Mouse (Mus musculus) midbrain, embryonic 12.5 days (tissue): ENCODE measurements around the gene Nr4a2. TPM values are rescaled to one million over a fixed set of nuclear protein-coding genes. Genes with fewer than 3 reads are reported as not detected.

Source experiments
- ATAC-seq: fragments of 200-750 bp; cut with Nextera tagmentation; 2 replicates; pipeline ENCODE4 v1.8.0; 2017; ENCODE audit warnings: low read depth, moderate TSS enrichment, moderate library complexity; ENCODE audit not compliant: low FRiP score
- H3K27ac ChIP-seq: fragments of 300-500 bp; sonication (generic); replicated peaks from 2 replicates; pipeline ENCODE4 v1.5.1; 2016; ENCODE audit warnings: mild to moderate bottlenecking
- H3K27me3 ChIP-seq: fragments of 300-500 bp; sonication (generic); 2 replicates; pipeline ENCODE4 v1.6.1; 2016; ENCODE audit warnings: mild to moderate bottlenecking
- H3K36me3 ChIP-seq: fragments of 300-500 bp; sonication (generic); 2 replicates; pipeline ENCODE4 v1.6.1; 2016
- H3K4me1 ChIP-seq: fragments of 300-500 bp; sonication (generic); 2 replicates; pipeline ENCODE4 v1.6.1; 2016
- H3K4me2 ChIP-seq: fragments of 300-500 bp; sonication (generic); replicated peaks from 2 replicates; pipeline ENCODE4 v1.6.1; 2016; ENCODE audit warnings: mild to moderate bottlenecking, moderate library complexity
- H3K4me3 ChIP-seq: fragments of 300-500 bp; sonication (generic); 2 replicates; pipeline ENCODE4 v1.5.1; 2016; ENCODE audit warnings: mild to moderate bottlenecking
- H3K9ac ChIP-seq: fragments of 300-500 bp; sonication (generic); replicated peaks from 2 replicates; pipeline ENCODE4 v1.6.1; 2016; ENCODE audit warnings: mild to moderate bottlenecking, moderate library complexity
- H3K9me3 ChIP-seq: fragments of 300-500 bp; sonication (generic); 2 replicates; pipeline ENCODE4 v1.6.1; 2016; ENCODE audit warnings: mild to moderate bottlenecking
- WGBS: fragments of 180-500 bp; shearing (Covaris S2); methylation state at CpG from one replicate; pipeline ENCODE4 v1.1.7; 2016; 5-methylcytosine and 5-hydroxymethylcytosine counted together
- polyA plus RNA-seq: library from polyadenylated mRNA; unstranded; fragments of >200 nt; fragmentation: Nextera tagmentation; extraction: Ambion mirVana; gene quantifications from 2 replicates; pipeline ENCODE4 v1.2.1, GENCODE M21; 2016

Nr4a2 gene
- polyA plus RNA-seq, 1 experiment from 2014 or later = 35.2 TPM

DNA sequence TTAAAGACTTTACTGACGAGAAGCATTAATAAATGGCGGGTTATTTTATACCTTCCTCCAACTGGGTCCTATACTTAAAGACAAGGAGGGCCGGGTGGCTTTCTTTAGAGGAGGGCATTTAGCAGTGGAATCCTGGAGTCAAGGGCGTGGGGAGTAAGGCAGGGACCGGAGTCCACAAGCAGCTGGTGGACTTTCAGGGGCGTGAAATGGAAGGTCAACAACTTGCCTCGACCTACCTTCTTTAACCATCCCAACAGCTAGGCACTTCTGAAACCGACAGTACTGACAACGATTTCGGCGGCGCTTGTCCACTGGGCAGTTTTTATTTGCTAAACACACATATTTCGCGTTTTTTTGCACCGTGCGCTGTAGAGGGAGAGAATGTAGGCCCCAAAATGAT is 13.4 kb downstream of the Nr4a2 start:
- Histone ChIP-seq H3K9me3 (no peaks in the 10 kb centered on the region), H3K36me3 (no peaks in the 10 kb centered on the region), H3K27me3 (peaks cover 91% of the 10 kb centered on the region), H3K4me2 (peak overlapping the region; percentile 22; the same call in 1 of the 2 replicates), H3K4me3 (peak overlapping the region; percentile 22), H3K4me1 (peaks cover 43% of the 10 kb centered on the region), H3K9ac (no peak overlapping the region), H3K27ac (no peak overlapping the region; the same call in 1 of the 2 replicates)
- no peak for ATAC-seq
- 3% methylated on average over 16 of the region's 16 CpGs for WGBS

DNA sequence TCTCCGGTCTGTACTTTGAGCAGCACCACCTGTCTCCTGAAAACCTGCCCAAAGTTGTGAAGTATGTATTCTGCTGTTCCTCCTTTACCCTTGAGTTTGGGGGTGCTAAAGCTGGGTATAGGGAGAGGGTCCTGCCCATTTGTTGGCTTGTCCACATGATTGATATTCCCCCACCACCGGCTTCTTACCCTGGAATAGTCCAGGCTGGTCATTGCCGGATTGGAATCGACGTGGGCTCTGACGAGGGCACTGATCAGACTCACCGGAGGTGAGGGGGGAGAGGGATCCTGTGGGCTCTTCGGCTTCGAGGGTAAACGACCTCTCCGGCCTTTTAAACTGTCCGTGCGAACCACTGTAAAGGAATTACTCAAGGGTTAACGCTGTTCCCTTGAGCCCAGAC is 13.9 kb downstream of the Nr4a2 start:
- Histone ChIP-seq H3K27ac (no peak overlapping the region; the same call in 1 of the 2 replicates), H3K4me1 (peaks cover 39% of the 10 kb centered on the region), H3K4me3 (peak overlapping the region; percentile 22), H3K4me2 (peak overlapping the region; percentile 22; the same call in 1 of the 2 replicates), H3K27me3 (peaks cover 91% of the 10 kb centered on the region), H3K9ac (no peak overlapping the region), H3K36me3 (no peaks in the 10 kb centered on the region), H3K9me3 (no peaks in the 10 kb centered on the region)
- WGBS = 3% methylated on average over 14 of the region's 14 CpGs
- ATAC-seq = no peak

DNA sequence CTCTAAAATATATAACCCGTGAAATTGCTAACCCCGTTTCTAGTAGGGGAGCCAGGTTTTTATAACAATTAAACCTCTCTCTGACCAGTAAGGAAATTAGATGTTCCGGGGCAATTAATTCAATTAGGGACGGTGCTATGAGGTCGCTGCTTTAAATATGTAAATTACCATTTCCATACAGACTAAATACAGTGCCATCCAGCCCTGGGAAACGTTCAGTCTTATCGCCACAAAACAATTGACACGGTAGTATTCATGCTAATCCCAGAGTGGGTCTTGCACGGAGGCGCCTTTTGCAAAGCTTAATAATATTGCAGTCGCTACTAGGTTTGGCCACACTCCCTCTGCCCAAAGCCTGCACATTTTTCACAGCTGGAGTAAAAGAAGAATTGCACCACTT is 14.5 kb downstream of the Nr4a2 start:
- peak overlapping the region; percentile 22 for H3K4me3 ChIP-seq
- H3K27me3 ChIP-seq = peaks cover 91% of the 10 kb centered on the region
- H3K9ac ChIP-seq = no peak overlapping the region
- 3% methylated on average over 11 of the region's 11 CpGs for WGBS
- peak overlapping the region; percentile 22; the same call in 1 of the 2 replicates for H3K4me2 ChIP-seq
- H3K27ac ChIP-seq = no peak overlapping the region
- no peaks in the 10 kb centered on the region for H3K36me3 ChIP-seq
- peaks cover 42% of the 10 kb centered on the region for H3K4me1 ChIP-seq
- no peaks in the 10 kb centered on the region for H3K9me3 ChIP-seq
- ATAC-seq = peak; percentile 67

DNA sequence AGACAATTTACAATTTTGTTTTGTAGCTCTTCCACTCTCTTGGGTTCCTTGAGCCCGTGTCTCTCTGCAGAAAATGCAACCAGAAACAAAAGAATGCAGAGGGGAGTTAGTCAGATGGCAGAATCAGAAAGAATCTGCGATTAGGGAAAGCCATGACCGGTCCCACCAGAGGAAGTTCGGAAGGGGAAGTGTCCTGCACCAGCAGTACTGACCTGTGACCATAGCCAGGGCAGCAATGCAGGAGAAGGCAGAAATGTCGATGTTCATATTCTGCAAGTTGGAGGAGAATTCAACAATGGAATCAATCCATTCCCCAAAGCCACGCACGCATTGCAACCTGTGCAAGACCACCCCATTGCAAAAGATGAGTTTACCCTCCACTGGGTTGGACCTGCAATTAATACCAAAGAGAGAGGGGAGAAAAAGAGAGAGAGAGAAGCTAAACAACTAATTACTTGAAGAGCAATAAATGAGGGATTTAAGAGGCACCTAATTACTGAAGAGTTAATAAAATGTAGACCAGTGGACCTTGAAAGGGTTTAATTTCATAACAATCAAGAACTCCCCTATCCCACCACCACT is 15.4 kb downstream of the Nr4a2 start:
- no peak overlapping the region for H3K4me3 ChIP-seq
- peaks cover 37% of the 10 kb centered on the region for H3K4me1 ChIP-seq
- ATAC-seq = no peak
- no peak overlapping the region for H3K9ac ChIP-seq
- H3K4me2 ChIP-seq = 0 out of 2 replicates have a peak overlapping the region, but pooled peaks have one; percentile 22
- H3K9me3 ChIP-seq = no peaks in the 10 kb centered on the region
- 11% methylated on average over 7 of the region's 7 CpGs for WGBS
- H3K36me3 ChIP-seq = no peaks in the 10 kb centered on the region
- peaks cover 90% of the 10 kb centered on the region for H3K27me3 ChIP-seq
- H3K27ac ChIP-seq = no peak overlapping the region

DNA sequence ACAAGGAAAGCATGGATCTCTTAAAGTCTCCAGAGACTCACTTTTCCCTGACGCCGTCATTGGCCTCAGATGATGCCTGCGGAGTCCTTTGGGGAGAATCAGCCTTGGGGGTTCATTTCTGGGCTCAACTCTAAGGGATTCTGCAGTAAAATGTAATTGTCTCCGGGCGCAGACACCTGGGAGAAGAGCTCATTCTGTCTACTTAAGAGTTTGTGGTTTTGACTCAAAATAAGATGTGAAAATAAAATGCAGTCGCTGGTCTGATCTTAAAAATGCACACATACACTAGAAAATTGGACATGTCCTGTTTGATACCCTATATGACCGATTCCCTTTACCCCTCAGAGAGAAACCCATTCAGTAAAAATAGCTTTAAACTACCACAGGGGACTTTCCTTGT is 18.4 kb downstream of the Nr4a2 start:
- H3K4me1 ChIP-seq = peaks cover 35% of the 10 kb centered on the region
- peaks cover 91% of the 10 kb centered on the region for H3K27me3 ChIP-seq
- H3K4me3 ChIP-seq = no peak overlapping the region
- H3K9me3 ChIP-seq = no peaks in the 10 kb centered on the region
- ATAC-seq = no peak
- no peak overlapping the region for H3K4me2 ChIP-seq
- no peak overlapping the region for H3K27ac ChIP-seq
- H3K36me3 ChIP-seq = no peaks in the 10 kb centered on the region
- 3% methylated on average over 7 of the region's 7 CpGs for WGBS
- no peak overlapping the region for H3K9ac ChIP-seq

DNA sequence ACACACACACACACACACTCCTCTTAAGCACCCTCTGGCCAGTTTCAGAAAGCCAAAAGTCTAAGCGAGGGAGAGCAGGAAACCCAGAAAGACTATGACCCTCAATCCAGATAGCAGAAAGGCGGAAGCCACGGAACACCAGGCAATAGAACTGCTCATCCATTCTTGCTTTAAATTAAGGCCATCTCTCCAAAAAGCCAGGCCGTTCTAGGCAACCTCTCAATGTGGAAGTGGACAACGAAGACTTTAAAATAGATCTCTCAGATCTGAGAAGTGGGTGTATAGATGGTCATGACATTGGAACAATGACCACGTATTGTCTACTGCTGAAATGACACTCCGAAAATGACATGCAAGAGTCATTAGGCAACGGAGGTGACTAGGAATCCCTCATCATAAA is 19.1 kb downstream of the Nr4a2 start:
- ATAC-seq = no peak
- Histone ChIP-seq H3K27me3 (peaks cover 91% of the 10 kb centered on the region), H3K36me3 (no peaks in the 10 kb centered on the region), H3K4me1 (peaks cover 29% of the 10 kb centered on the region), H3K27ac (no peak overlapping the region), H3K4me2 (no peak overlapping the region), H3K9me3 (no peaks in the 10 kb centered on the region), H3K4me3 (no peak overlapping the region), H3K9ac (no peak overlapping the region)
- 5% methylated on average over 8 of the region's 8 CpGs for WGBS

DNA sequence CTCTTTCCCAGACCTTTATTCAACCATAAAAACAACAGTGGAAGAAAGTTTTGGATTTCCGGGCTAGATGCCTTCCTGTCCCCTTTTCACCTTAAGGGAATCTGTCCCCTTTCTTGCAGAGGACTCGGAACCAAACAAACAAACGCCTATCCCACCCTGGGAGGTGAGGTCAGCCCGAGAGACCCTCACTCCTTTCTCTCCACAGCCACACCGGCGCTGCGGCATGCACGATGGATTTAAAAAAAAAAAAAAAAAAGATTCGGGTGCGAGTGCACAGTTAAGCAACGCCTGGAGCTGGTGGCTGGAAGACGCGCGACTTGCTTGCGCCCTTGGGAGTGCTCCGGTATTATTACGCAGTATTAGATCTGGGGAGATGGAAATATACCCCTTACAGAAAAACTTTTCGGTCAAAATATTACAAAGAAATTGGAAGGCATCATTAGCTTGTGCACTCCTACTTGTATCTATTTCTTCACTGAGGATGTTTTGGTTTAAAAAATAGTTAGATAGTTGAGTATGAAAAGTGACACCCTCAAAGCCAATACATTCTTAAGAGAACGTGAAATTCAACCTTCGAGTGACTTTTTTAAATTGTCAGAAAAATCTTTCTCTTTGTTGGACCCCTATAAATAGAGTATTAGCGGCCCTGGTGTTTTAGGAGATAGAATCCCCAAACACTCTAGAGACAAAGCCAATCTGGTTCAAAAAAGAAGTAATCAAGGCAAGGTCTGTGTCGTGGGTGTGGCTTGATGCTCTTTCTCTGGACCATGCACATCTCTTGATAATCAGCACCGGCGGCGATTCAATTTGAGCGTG is 19.8 kb downstream of the Nr4a2 start:
- Histone ChIP-seq H3K9me3 (no peaks in the 10 kb centered on the region), H3K9ac (no peak overlapping the region), H3K36me3 (no peaks in the 10 kb centered on the region), H3K27me3 (peaks cover 89% of the 10 kb centered on the region), H3K27ac (no peak overlapping the region), H3K4me2 (peak overlapping the region; percentile 65), H3K4me1 (peaks cover 22% of the 10 kb centered on the region), H3K4me3 (0 out of 2 replicates have a peak overlapping the region, but pooled peaks have one; percentile 12)
- ATAC-seq = peak; percentile 39; the same call in 1 of the 2 replicates
- WGBS = under 1% methylated on average over 26 of the region's 26 CpGs

DNA sequence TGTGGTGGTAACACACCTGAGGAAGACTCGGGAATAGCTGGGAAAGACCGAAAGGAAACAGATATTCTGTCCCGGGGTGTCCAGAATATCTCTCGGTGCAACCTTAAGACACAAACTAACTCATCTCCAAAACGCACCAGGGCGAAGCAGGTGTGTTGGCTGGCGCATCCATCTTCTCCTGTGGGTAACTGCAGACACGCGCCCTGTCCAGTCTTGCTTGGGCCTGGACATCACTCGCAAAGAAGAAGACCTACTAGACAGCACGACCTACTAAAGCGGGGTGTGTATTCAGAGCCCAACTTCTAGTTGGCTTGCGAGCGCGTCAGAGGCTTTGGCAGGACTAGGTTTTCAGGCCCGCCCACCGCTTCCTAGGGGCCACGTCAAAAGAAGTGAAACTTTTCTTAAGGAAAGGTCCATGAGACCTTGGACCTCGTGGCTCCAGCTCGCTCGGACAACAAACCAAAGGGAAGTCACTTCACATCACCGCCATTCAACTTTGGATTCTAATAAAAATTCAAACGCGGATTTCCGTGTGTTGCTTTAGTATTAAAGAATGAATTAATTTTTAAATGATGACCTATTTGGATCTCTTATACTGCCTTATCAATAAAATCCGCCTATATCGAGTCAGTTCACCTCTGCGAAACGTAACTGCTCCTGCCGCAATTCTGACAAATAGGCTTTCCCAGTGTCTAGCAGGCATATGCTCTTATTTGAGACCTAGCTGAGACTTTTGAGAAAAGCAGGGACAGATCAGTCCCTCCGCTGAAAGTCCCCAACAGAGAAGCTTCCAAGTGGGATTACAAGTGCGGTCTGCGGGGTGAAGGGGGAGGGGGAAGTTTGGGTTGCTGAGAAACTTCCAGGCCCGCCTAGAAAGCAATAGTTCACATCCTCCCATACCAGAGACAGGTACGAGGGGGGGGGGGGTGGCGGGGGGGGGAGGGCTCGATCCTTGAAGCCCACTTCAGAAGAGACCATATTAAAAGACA is 20.7 kb downstream of the Nr4a2 start:
- H3K4me3 ChIP-seq = peak overlapping the region; percentile 41
- H3K9ac ChIP-seq = no peak overlapping the region; the same call in 1 of the 2 replicates
- peak overlapping the region; percentile 65 for H3K4me2 ChIP-seq
- H3K9me3 ChIP-seq = no peaks in the 10 kb centered on the region
- H3K27me3 ChIP-seq = peaks cover 86% of the 10 kb centered on the region
- no peak overlapping the region for H3K27ac ChIP-seq
- under 1% methylated on average over 35 of the region's 37 CpGs for WGBS
- H3K36me3 ChIP-seq = no peaks in the 10 kb centered on the region
- H3K4me1 ChIP-seq = peaks cover 19% of the 10 kb centered on the region
- ATAC-seq = peak; percentile 42; the same call in 1 of the 2 replicates

DNA sequence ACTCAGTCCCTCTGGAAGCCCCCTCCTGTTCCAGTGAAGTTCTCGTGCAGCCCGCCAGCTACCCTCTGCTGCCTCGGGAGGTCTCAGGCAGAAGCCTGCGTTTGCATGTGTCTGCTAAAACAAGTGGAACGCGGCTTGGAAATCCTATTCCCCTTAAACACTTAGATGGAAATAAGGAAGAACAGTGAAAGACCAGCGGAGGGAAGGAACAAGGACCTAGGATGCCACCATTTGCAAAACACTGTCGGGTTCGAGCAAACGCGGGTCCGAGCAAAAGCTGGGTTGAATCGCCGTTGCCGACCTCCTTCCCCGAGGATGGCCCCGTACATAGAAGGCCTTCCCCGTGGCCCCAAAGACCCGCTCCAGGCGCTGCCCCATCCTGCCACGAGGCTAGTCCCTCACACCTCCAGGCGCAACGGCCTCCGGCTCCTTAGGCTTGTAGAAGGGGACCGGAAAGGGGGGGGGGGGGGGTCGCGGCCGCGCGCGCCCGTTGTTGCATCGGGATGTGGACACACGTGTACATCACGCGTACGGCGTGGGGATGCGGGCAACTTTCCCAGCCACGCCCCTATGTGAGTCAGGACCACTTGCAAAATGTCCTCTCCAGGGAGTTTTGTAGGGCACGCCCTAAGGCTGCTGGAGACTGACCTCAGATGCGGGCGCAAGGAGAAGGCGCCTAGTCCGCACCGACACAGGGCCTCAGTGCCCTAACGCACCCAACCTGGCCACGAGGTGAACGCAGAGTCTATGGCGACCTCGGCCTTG is 21.5 kb downstream of the Nr4a2 start:
- Histone ChIP-seq H3K9me3 (no peaks in the 10 kb centered on the region), H3K9ac (no peak overlapping the region; the same call in 1 of the 2 replicates), H3K4me2 (peak overlapping the region; percentile 65), H3K4me3 (peak overlapping the region; percentile 41), H3K27me3 (peaks cover 86% of the 10 kb centered on the region), H3K27ac (no peak overlapping the region), H3K36me3 (no peaks in the 10 kb centered on the region), H3K4me1 (peaks cover 19% of the 10 kb centered on the region)
- peak; percentile 61 for ATAC-seq
- WGBS = under 1% methylated on average over 50 of the region's 51 CpGs

DNA sequence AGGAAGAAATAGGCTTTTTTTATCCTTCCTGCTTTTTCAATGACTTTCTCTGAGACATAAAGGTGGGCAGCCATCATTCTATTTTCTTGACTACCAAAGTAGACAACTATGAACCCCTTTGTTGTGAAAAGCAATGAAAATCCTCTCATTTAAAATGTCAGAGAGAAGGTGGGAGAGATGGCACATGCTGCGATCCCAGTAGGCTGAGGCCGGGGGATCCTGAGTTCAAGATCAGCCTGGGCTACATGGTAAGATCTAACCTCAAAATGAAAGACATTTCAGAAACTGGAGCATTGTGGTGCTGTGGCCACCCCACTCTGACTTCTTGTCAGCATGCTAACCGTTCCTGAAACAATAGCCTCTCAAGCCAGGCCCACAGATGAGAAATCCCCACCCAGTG is 23.6 kb downstream of the Nr4a2 start:
- Histone ChIP-seq H3K27me3 (peaks cover 78% of the 10 kb centered on the region), H3K4me1 (peaks cover 19% of the 10 kb centered on the region), H3K9me3 (no peaks in the 10 kb centered on the region), H3K36me3 (no peaks in the 10 kb centered on the region), H3K27ac (no peak overlapping the region), H3K4me3 (no peak overlapping the region), H3K4me2 (no peak overlapping the region), H3K9ac (no peak overlapping the region)
- ATAC-seq = no peak
- WGBS = 65% methylated on average over 3 of the region's 3 CpGs

DNA sequence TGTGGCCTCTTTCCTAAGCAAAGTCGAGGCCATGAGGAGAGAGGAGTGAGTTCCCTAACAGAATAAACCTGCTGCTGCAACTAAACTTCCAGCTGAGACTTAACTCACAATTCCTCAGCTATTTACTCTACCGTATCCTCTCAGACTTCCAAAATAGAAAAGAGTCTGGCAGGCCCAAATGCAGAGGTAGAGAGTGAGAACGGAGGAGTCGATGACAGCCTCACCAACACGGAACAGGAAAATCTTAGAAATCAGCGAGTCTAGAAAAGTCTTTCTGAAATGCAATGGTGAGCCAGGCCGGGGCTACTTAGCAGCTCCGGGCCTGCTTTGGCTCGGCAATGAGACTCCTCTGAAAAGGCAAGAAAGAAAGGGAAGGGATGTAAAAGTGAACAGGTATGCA is 51.4 kb downstream of the Nr4a2 start:
- 77% methylated on average over 9 of the region's 9 CpGs for WGBS
- H3K4me2 ChIP-seq = no peak overlapping the region
- no peak overlapping the region for H3K4me3 ChIP-seq
- no peak overlapping the region for H3K9ac ChIP-seq
- H3K36me3 ChIP-seq = no peaks in the 10 kb centered on the region
- no peaks in the 10 kb centered on the region for H3K27me3 ChIP-seq
- ATAC-seq = no peak
- no peaks in the 10 kb centered on the region for H3K4me1 ChIP-seq
- no peaks in the 10 kb centered on the region for H3K9me3 ChIP-seq
- H3K27ac ChIP-seq = no peak overlapping the region
